Mouse (Mus musculus) olfactory bulb, adult 2 months (tissue): ENCODE results near the gene Tars.

Experiments
- CTCF ChIP-seq: fragments of 200-500 bp; IDR thresholded peaks from 2 replicates; pipeline ENCODE4 v1.5.1; 2012; ENCODE audit warnings: low read depth, mild to moderate bottlenecking, low read length, moderate library complexity; ENCODE audit not compliant: insufficient read depth
- POLR2A ChIP-seq: fragments of 200-500 bp; IDR thresholded peaks from 2 replicates; pipeline ENCODE4 v1.6.1; 2012; ENCODE audit warnings: mild to moderate bottlenecking, low read depth, low read length, moderate library complexity; ENCODE audit not compliant: insufficient read depth

DNA sequence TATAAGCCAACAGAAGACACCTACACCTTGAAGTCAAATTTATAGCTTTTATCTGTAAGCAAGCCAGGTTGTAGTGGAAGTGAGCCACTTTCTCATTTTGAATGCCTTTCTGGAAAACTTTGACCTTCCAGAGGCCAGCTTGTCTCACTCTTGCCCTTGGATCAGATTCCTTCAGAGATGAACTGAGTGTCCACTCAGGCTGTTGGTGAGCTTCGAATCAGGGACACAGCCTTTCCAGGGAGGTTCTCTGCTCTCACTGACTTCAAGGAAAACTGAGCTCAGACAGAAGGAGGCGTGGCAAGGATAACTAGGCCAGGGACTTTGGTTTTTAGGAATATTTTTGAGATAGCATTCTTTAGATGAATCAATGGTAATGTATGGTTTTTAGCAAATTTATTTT is 13.1 kb upstream of the Tars start:
- TF ChIP-seq CTCF, result no peak
- TF ChIP-seq POLR2A, result no peak
